Mouse (Mus musculus) layer of hippocampus, adult 11-12 months (tissue): ENCODE data around the gene Ctnna3.

Experiments
- DNase-seq: peaks from one replicate; pipeline ENCODE4 v3.0.0; 2022; ENCODE audit warnings: low spot score

Gene Ctnna3

GRCm38 (mm10) chr10:63947266-63947665, 517.4 kb downstream of the Ctnna3 start:
- peak; percentile 20 for DNase-seq

- no peak for DNase-seq
Measured at GRCm38 (mm10) chr10:63950867-63951266, 521.0 kb downstream of the Ctnna3 start.

DNA sequence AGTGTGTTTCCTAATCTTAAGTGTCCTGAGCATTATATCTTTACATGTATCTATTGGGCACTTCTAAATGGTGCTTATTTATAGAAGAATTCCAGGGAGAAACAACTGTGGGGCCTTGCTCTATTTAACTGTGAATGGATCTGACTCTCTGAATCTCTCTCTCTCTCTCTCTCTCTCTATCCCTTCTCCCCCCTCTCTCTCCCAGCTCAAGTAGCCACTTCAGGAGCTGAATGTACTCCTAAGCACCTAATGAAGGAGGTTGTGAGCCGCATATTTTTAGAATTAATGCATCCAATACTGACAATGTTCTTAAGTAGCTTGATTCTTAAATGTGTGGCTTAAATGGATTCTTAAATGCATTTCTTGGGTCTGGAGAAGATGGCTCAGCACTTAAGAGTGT, 521.6 kb downstream of the Ctnna3 start:
- DNase-seq = no peak

DNA sequence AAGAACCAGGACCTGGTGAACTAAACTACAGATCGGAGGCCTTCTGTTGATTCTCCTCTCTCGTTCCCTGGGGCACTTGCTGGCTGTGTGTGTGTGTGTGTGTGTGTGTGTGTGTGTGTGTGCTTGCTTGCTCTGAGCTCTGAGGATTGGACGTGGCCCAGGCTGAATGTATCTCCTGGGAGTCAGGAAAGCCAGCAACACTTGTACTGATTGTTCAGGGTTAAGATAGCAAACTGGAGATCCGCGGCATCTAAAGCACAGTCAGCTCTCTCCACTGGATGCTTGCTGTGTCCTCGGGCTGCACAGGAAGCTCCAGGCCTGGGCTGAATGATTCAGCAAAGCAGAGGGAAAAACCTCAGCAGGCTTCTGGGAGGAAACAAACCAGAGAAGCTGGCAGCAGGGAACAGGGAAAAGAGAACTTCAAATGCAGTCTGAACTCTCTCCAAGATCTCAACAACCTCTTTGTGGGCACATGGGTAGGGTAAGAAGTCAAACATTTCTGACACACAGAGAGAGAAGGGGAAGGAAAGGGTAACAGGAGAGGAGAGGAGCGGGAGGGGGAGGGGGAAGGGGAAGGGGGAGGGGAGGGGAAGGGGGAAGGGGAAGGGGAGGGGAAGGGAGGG, 524.5 kb downstream of the Ctnna3 start:
- peak; percentile 20 for DNase-seq

DNA sequence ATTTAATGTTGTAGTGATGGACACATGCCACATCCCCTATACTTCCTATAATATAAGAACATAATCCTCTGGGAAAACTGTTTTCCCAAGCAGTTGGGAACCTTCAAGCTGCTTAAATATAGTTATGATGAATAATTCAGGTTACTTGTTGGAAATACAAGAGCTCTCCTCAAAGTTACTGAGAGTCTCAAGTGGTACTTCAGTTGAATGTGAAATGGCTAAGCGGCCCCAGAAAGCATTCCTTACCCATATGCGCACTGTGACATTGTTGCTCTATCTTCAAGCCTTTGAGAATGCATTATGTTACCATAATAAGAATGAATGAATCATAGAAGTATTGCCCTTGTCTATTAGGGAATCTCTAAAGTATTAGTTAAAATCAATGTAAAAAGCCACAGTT, 542.4 kb downstream of the Ctnna3 start:
- DNase-seq = no peak

- DNase-seq = no peak
Measured at GRCm38 (mm10) chr10:63978101-63978500, 548.2 kb downstream of the Ctnna3 start.

- DNase-seq = no peak
Measured at GRCm38 (mm10) chr10:63978535-63978934, 548.6 kb downstream of the Ctnna3 start.

- no peak for DNase-seq
Measured at GRCm38 (mm10) chr10:63978969-63979368, 549.1 kb downstream of the Ctnna3 start.

DNA sequence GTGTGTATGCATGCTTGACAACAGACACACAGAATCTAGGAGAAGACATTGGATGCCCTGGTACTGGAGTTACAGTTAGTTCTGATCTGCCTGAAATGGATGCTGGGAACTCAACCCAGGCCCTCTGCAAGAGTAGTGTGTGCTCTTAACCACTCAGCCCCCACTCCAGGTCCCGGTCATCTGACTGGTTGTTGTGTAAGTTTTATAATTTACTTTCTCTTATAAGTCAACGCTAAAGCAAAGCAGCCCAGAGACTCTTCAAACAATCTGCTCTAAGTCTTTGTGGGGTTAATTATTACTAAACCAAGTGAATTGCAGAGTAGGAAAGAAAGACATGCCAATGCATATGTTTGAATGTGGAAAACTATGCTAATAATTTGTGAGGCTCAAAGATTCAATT, 549.5 kb downstream of the Ctnna3 start:
- DNase-seq = no peak

DNA sequence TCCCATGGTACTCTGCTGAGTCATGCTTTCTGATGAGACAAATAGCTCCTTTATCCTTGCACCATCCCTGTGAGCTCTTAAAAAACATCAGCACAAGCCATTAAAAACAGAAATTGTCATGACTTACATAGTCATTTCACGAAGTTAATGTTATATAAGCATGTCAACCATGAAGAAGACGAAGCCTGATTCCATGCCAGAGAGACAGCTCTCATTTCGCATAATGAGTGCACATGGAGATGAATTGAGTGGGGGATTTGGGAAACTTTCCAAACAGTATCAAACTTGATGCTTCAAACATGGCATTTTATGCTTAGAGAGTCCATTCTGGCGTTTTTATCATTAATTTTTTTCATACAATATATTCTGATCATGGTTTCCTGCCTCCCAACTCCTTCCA, 555.7 kb downstream of the Ctnna3 start:
- no peak for DNase-seq

DNA sequence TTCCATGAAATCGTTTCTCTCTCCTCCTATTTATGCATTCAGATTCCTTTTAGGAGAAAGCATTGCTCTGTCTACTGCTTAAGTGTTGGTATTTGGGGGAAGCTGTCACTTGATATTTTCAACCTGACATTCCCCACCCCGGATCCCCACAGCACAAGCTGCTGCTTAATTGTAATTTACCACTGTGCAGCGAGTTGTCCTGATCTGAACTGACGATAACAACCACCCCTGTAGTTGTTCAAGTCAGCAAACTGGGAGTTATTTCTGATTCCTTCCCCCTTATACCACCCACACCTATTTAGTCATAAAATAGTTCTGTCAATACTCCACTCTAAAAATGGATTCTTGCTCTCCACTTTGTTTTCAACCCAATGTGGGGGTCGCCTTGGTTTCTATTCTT, 564.4 kb downstream of the Ctnna3 start:
- DNase-seq = no peak

- no peak for DNase-seq
Measured at GRCm38 (mm10) chr10:64001531-64001930, 571.6 kb downstream of the Ctnna3 start.

DNA sequence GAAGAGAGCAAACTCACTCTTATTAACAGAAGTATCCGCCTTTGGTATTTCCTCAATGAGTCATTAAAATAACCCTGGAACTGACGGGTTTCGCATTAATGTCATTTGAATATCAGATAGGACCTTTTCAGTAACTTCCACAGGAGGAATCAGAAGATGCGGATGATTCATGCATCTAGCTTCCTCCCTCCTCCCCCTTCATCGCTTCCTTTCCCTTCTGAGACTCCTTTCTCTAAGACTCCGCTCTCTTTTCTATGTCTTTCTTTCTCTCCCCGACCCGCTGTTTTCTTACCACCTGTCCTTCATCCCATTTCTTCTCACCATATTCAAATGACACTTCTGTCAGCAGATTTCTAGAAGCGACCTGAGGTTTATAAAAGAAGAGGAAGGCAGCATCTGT, 572.1 kb downstream of the Ctnna3 start:
- no peak for DNase-seq

GRCm38 (mm10) chr10:64020347-64020746, 590.4 kb downstream of the Ctnna3 start:
- no peak for DNase-seq

DNA sequence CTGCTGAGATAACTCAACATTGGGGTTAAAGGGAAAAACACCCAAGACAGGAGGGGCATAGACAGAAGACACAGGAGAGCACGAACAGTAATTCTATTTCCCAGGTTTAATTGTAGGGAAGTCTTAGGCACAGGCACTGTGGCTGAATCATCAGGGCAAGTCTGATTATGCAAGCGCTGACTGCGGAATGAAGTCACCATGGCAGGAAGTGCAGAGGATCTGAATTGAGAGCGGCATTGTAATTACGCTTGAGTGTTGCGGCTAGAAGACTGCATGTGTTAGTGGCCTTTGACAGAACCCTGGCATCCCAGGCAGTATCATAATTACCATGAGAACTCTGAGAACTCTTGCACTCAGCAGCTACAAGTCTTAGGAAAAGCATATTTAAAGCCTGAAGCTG, 593.4 kb downstream of the Ctnna3 start:
- DNase-seq = peak; percentile 10

GRCm38 (mm10) chr10:64030901-64031300, 601.0 kb downstream of the Ctnna3 start:
- DNase-seq = no peak

- DNase-seq = peak; percentile 25
Measured at GRCm38 (mm10) chr10:64039760-64040535, 610.0 kb downstream of the Ctnna3 start.

DNA sequence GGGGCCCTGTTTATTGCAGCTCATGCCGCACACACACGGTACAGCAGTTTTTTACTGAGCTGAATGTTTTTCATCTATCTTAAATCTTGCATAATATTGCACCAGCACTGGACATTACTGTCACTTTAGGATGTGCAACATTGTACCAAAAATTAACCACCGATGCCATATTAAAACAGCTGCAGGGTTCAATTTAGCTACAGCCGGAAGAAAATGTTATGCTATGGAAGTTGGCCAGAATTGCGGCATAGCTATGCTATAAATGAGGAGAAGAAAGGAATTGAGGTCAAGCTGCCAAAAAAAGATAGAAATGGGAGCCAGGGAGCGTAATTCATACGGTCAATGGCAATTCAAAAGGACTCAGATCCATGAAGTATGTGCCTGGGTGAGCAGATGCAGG, 611.3 kb downstream of the Ctnna3 start:
- no peak for DNase-seq

- DNase-seq = no peak
Measured at GRCm38 (mm10) chr10:64041892-64042291, 612.0 kb downstream of the Ctnna3 start.

DNA sequence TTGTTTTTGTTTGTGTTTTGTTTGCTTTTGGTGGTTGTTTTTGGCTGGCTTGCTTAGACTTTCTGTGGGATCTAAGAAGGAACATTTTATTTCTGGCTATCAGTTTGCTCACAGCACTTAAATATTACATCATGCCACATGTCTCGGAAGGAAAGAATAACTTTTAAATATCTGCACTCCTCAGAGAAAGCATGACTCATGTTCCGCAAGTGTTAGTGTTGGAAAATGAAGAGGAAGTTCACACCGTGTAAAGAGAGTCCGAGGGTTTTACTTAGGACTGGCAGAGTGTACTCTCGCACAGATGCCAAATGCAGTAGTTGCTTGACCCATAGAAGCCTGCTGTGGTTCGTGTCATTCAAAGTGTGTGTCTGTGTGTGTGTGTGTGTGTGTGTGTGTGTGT, 619.3 kb downstream of the Ctnna3 start:
- DNase-seq = no peak

GRCm38 (mm10) chr10:64049946-64050345, 620.0 kb downstream of the Ctnna3 start:
- no peak for DNase-seq

- DNase-seq = no peak
Measured at GRCm38 (mm10) chr10:64063704-64064103, 633.8 kb downstream of the Ctnna3 start.

GRCm38 (mm10) chr10:64075944-64076343, 646.0 kb downstream of the Ctnna3 start:
- DNase-seq = peak; percentile 52
